Mouse (Mus musculus): ENCODE measurements at regions not wholly inside any gene's neighbourhood (a gene's known extent, or its start where the extent isn't known, plus 50 kb on each side); places are given as distances from the start of the nearest gene placed in this dataset.
"Not testable (repeated sequence)": the region's sequence is repeated elsewhere in the genome, so short reads cannot be mapped to it uniquely, and the experiment has no call there.

GRCm38 (mm10) chr7:64101679-64102078, 52.0 kb upstream of the Trpm1 start:
- ATAC-seq: peak; percentile 85

- no peak for ATAC-seq
Observed at GRCm38 (mm10) chr7:64099606-64100005, 54.0 kb upstream of the Trpm1 start.

GRCm38 (mm10) chr7:64090067-64090466, 63.6 kb upstream of the Trpm1 start:
- no peak for ATAC-seq

GRCm38 (mm10) chr7:64089034-64089433, 64.6 kb upstream of the Trpm1 start:
- no peak for ATAC-seq

DNA sequence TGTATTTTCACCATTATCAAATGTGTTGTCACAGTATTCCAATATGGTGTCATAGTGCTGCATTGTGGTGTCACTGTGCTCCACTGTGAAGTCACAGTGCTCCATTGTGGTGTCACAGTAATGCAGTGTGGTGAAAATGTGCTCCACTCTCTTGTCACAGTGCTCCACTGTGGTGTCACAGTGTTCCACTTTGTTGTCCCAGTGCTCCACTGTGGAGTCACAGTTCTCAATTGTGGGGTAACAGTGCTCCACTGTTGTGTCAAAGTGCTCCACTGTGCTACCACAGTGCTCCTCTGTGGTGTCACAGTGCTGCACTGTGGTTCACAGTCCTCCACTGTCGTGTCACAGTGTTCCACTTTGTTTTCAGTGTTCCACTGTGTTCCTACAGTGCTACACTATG, 69.7 kb upstream of the Trpm1 start:
- ATAC-seq: not testable (repeated sequence)

GRCm38 (mm10) chr7:64082651-64083050, 71.0 kb upstream of the Trpm1 start:
- no peak for ATAC-seq

DNA sequence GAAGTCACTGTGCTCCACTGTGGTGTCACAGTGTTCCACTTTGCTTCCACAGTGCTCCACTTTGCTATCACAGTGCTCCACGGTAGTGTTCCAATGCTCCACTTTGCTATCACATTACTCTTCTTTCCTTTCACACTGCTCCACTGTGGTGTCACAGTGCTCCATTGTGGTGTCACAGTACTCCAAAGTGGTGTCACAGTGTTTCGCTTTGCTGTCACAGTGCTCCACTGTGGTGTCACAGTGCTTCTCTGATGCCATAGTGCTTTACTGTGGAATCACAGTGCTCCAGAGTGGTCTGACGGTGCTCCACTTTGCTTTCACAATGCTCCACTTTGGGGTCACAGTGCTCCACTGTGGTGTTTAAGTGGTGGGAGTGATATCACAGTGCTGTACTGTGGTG, 71.4 kb upstream of the Trpm1 start:
- ATAC-seq: no peak

- ATAC-seq: no peak
Observed at GRCm38 (mm10) chr7:64081618-64082017, 72.0 kb upstream of the Trpm1 start.

DNA sequence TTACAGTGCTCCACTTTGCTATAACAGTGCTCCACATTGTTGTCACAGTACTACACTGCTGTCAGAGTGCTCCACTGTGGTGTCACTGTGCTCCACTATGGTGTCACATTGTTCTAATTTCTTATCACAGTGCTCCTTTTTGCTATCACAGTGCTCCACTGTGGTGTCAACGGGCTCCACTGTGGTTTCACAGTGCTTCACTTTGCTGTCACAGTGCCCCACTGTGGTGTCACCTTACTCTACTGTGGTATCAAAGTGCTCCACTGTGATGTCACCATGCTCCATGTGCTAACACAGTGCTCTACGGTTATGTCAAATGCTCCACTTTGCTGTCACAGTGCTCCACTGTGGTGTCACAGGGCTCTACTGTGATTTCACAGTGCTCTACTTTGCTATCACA, 72.6 kb upstream of the Trpm1 start:
- ATAC-seq: no peak

GRCm38 (mm10) chr7:64079301-64079700, 74.3 kb upstream of the Trpm1 start:
- no peak for ATAC-seq

DNA sequence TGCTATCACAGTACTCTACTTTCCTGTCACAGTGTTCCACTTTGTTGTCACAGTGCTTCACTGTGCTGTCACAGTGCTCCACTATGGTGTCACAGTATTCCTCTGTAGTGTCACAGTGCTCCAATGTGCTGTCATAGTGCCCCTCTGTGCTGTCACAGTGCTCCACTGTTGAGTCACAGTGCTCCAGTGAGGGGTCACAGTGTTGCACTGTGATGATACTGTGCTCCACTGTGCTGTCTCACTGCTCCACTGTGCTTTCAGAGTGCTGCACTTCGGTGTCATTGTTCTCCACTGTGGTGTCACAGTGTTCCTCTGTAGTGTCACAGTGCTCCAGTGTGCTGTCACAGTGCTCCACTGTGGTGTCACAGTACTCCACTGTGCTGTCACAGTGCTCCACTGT, 75.0 kb upstream of the Trpm1 start:
- ATAC-seq: no peak

GRCm38 (mm10) chr7:64077526-64077925, 76.1 kb upstream of the Trpm1 start:
- ATAC-seq: peak; percentile 62

GRCm38 (mm10) chr7:64076764-64077360, 76.8 kb upstream of the Trpm1 start:
- peak; percentile 34 for ATAC-seq

DNA sequence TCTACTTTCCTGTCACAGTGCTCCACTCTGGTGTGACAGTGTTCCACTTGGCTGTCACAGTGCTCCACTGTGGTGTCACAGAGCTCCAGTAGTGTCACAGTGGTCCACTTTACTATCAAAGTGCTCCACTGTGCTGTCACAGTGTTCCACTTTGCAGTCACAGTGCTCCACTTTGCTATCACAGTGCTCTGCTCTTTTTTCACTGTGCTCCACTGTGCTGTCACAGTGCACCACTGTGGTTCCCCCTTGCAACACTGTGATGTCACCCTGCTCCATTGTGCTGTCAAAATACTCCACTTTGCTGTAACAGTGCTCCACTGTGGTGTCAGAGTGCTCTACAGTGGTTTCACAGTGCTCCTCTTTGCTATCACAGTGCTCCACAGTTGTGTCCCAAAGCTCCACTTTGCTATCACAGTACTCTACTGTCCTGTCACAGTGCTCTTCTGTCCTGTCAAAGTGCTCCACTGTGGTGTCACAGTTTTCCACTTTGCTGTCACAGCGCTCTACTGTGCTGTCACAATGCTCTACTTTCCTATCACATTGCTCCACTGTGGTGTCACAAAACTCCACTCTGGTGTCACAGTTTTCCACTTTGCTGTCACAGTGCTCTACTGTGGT, 77.8 kb upstream of the Trpm1 start:
- ATAC-seq: no peak

- no peak for ATAC-seq
Observed at GRCm38 (mm10) chr7:64074661-64075234, 78.9 kb upstream of the Trpm1 start.

DNA sequence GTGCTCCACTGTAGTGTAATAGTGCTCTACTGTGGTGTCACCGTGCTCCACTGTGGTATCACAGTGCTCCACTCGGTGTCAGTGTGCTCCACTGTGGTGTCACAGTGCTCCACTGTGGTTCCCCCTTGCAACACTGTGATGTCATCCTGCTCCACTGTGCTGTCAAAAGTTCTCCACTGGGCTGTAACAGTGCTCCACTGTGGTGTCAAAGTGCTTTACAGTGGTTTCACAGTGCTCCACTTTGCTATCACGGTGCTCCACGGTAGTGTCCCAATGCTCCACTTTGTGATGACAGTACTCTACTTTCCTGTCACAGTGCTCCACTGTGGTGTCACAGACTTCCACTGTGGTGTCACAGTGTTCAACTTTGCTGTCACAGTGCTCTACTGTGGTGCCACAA, 79.4 kb upstream of the Trpm1 start:
- ATAC-seq: no peak

DNA sequence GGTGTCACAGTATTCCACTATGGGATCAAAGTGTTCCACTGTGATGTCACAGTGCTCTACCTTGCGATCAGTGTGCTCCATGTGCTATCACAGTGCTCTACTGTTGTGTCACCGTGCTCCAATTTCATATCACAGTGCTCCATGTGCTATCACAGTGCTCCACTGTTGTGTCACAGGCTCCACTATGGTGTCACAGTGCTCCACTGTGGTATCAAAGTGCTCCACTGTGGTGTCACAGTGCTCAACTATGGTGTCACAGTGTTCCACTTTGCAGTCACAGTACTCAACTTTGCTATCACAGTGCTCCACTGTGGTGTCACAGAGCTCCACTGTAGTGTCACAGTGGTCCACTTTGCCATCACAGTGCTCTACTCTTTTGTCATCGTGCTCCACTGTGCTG, 79.9 kb upstream of the Trpm1 start:
- no peak for ATAC-seq

GRCm38 (mm10) chr7:64070930-64071329, 82.7 kb upstream of the Trpm1 start:
- ATAC-seq: no peak

- no peak for ATAC-seq
Observed at GRCm38 (mm10) chr7:64065529-64066247, 87.9 kb upstream of the Trpm1 start.

DNA sequence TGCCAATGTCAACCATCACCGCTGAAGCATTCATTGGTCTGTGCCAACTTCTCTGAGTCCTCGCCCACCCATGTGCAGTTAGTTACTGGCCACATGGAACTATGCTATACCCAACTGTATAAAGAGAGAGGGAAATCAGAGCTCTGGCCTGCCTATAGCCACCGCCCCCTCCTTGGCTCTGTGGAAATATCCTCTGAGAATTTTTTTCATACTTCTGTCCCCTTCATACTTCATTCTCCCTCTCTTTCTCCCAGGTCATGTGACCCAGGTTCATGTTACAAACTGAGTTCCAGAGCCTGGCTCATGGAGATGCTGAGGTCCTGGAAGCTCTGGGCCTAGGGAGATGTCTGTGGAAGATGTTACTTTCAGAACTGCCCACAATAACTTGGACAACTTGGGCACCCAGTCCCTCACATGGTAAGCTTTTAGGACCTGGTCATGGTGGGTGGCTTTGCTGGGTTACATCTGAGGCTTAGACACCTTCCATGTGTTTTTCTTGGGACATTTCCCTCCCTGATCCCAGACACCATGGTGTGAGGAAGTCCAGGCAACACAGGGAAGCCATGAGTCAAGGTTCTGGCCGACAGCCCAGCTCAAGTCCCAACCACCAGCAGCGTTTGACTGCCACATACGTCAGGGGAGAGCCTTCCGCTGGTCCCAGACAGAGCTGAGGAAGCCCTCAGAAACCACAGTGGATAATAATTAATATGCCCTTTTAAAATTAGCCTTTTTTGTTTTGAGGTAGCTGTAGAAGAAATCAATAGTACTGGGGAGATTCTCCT, 89.0 kb upstream of the Trpm1 start:
- ATAC-seq: no peak

DNA sequence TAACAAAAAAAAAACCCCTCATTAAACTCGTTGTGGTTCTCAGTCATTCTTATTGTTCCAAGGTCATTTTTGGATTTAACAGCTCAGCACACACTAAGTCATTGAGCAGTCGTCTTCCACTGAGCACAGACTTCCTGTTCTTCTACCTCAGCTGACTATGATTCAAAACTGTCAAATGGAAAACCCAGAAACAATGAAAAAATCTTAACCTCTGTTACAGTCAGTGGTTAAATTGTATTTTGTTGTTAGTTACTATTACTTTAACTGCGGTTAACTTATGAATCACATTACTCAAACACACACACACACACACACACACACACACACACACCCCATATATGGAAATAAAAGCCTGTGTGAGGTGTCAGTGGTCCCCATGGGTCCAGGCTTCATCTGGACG, 92.5 kb upstream of the Trpm1 start:
- peak; percentile 69 for ATAC-seq

DNA sequence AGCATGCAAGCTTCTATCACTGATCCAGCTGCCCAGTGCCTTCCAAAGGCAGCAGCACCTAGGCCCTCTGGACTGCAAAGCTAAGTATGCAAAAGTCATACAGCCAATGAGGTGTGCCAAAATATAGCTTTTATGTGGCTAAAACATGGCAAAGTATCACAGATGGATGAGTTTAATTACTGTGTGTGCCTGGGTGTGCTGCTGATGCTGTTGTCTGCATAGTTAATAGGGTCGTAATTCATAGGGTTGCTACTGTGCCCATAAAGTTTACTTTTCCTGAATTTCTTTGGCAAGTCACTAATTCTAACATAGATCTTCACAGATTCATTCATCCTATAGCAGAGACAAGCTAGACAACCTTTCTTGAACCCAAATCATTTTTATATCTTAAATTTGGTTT, 93.1 kb upstream of the Trpm1 start:
- ATAC-seq: no peak

DNA sequence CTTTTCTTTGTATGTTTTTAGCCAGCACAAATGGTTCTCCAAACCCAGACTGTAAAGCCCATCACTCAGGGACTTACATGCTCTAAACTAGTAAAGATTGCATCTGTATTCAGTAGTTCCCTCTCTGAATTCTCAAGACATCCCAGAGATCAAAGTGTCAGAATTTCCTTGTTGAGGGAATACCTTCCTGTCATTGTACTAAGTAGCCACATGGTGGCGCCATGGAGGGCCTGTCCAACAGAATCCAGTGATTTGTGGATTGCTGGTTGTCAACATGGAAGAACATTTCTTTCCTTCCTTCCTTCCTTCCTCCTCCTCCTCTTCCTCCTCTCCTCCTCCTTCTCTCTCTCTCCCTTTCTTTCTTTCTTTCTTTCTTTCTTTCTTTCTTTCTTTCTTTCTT, 93.6 kb upstream of the Trpm1 start:
- ATAC-seq: no peak

Measured in activated CD4-positive, CD25-positive, alpha-beta regulatory T cell, adult 4 months (primary cell).